17 mouse cellular contexts compared by ENCODE assay signal in genomic region chr16:89765919-89766318, GRCm38 (mm10).
"Had no signal": no experiment of that assay in that cellular context is flagged by ENCODE, and none has a peak within 500 bp of the region (broad histone marks: within the 10 kb centered on the region; RNA-seq: fewer than 3 reads in every experiment).

No protein-coding gene starts in this region.

- DNase-seq: layer of hippocampus, adult 9-11 months; lung, adult 18-20 months; right cerebral cortex, postnatal 25 days; spleen, adult 18-20 months; thymus, postnatal 25 days had no signal

- H3K4me2 ChIP-seq: limb, embryonic 13.5 days; liver, embryonic 12.5 days; liver, embryonic 15.5 days; lung, embryonic 15.5 days; midbrain, embryonic 11.5 days; neural tube, embryonic 13.5 days; stomach, embryonic 15.5 days had no signal

- H3K27me3 ChIP-seq: limb, embryonic 13.5 days; liver, embryonic 12.5 days; liver, embryonic 15.5 days; lung, embryonic 15.5 days; neural tube, embryonic 13.5 days had no signal

- ATAC-seq: liver, embryonic 12.5 days had no signal

- H3K27ac ChIP-seq: kidney, postnatal 0 days; layer of hippocampus, adult 2 months; limb, embryonic 10.5 days; limb, embryonic 13.5 days; liver, embryonic 12.5 days; liver, embryonic 15.5 days; lung, embryonic 15.5 days; neural tube, embryonic 13.5 days; stomach, embryonic 15.5 days had no signal

- H3K4me1 ChIP-seq: limb, embryonic 10.5 days; limb, embryonic 13.5 days; liver, embryonic 12.5 days; liver, embryonic 15.5 days; lung, embryonic 15.5 days; megakaryocyte, embryonic 14.5 days; neural tube, embryonic 13.5 days; stomach, embryonic 15.5 days had no signal

- H3K36me3 ChIP-seq: limb, embryonic 10.5 days; limb, embryonic 13.5 days; liver, embryonic 12.5 days; liver, embryonic 15.5 days; lung, embryonic 15.5 days; neural tube, embryonic 13.5 days; stomach, embryonic 15.5 days had no signal

- H3K9ac ChIP-seq: limb, embryonic 13.5 days; liver, embryonic 12.5 days; liver, embryonic 15.5 days; lung, embryonic 15.5 days; neural tube, embryonic 13.5 days; stomach, embryonic 15.5 days had no signal

- H3K4me3 ChIP-seq: layer of hippocampus, adult 2 months; limb, embryonic 10.5 days; limb, embryonic 13.5 days; liver, embryonic 12.5 days; liver, embryonic 15.5 days; lung, embryonic 15.5 days; megakaryocyte, embryonic 14.5 days; myocyte; neural tube, embryonic 13.5 days; stomach, embryonic 15.5 days had no signal

- H3K9me3 ChIP-seq: liver, embryonic 15.5 days had no signal
